Mouse (Mus musculus): ENCODE results near the gene Olfr1086.
"Not testable (repeated sequence)": the region's sequence is repeated elsewhere in the genome, so short reads cannot be mapped to it uniquely, and the experiment has no call there.

Gene Olfr1086

DNA sequence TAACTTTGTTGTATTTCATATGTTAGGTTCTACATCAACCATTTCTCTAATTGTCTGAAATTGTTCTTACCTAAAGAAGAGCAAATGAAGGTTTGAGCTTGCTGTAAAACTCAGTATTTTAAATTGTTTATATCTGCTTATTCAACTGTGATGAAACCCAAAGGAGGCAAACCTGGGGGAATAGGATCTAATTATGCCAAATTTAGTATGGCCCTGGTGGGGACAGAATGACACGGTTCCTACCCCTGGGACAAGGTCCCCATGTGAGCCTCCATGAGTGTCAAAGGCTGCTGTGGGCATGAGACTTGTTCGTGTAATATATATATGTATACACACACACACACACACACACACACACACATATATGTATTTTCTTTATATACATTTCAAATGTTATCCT is at the start of gene Olfr1086:
Gene Olfr1086, minus strand, starts transcription at position 101 of the 400 bp plus-strand sequence.
- no peak for DNase-seq (ENCODE audit: low read depth, low spot score)

DNA sequence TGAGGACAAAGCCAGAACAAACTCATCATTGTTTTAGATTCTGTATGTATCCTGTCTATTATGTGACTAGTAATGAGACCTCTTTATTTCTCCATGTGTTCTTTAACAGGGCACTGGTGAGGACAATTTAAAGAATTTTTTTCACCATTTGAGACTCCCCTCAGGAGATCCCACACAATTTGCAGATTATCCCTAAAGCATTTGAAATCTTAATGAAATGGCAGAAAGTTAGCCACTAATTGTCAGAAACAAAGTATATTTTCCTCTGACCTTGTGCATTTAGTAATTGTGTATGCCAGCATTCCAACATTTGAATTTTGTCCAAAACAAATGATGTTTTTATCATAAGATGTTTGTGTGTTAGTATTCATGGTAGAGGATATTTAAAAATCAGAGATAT is 18.4 kb upstream of the Olfr1086 start, which contains the start of gene Olfr1087:
Gene Olfr1087, minus strand, starts transcription at position 101 of the 400 bp plus-strand sequence.
- DNase-seq (ENCODE audit: low read depth, low spot score) = no peak

DNA sequence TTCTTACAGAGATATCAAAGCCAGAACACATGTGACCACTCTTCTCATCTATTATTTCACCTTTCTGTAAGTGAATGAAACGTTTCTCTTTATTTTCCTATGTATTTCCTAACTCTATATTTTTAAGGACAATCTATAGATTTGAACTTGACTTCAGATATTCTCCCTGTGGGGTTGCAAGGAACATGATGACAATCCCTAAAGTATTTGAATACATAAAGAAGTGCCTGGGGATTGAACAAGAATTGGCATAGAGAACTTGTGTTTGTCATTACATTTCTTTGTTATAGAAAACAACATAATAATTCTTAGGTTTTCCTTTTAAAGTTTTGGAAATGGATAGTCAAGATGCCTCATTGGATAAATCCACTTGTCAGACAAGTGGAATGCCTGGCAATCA is 18.0 kb downstream of the Olfr1086 start, which contains the start of gene Olfr1085:
Gene Olfr1085, minus strand, starts transcription at position 101 of the 400 bp plus-strand sequence.
- no peak for DNase-seq (ENCODE audit: low read depth, low spot score)

DNA sequence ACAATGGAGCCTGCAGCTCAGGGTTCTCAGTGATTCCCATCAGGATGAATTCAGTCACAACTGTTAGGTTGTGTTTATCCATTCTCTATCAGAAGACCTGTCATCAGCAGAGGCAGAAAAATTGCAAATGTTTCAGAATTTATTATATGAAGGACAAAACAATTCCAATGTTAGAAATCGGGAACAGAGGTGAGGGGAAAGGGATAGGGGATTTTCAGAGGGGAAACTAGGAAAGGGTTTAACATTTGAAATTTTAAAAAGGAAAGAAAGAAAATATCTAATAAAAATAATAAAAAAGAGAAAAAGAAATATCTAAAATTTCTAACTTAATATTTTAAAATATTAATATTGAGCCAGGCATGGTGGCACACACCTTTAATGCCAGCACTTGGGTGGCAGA is 40.3 kb downstream of the Olfr1086 start, which contains the start of gene Olfr1084:
Gene Olfr1084, minus strand, starts transcription at position 101 of the 400 bp plus-strand sequence.
- DNase-seq (ENCODE audit: low read depth, low spot score) = not testable (repeated sequence)

Measured in 3T3-L1 (cell line).